Mouse (Mus musculus) E14TG2a.4 (cell line): ENCODE results near the gene Snx10.

Experiments
- CTCF ChIP-seq: conservative IDR thresholded peaks from 2 replicates; pipeline ENCODE4 v1.5.1; 2014; ENCODE audit warnings: low read length
- NANOG ChIP-seq: IDR thresholded peaks from 2 replicates; pipeline ENCODE4 v1.6.1; 2014; ENCODE audit warnings: borderline replicate concordance, low read length, mixed read lengths
- POU5F1 ChIP-seq: IDR thresholded peaks from 2 replicates; pipeline ENCODE4 v1.6.1; 2014; ENCODE audit warnings: low read length, borderline replicate concordance

- TF ChIP-seq CTCF: no peak
- TF ChIP-seq NANOG: peak; percentile 91
- TF ChIP-seq POU5F1: no peak
Observed at GRCm38 (mm10) chr6:51544118-51544681, 20.5 kb downstream of the Snx10 start.
